Mouse (Mus musculus): ENCODE results near the gene Rnf10.

GRCm38 (mm10) chr5:115192828-115193195 lies 79.9 kb downstream of the Rnf10 start:
- no peak for TF ChIP-seq MAX (IDR thresholded peaks at IDR 0.05)
- no peak for TF ChIP-seq USF1 (IDR thresholded peaks at IDR 0.05; ENCODE audit: low read depth)

All from C2C12 (cell line).